Comparison of ENCODE assay signal across 33 mouse cellular contexts in genomic region chr8:107412552-107412951, GRCm38 (mm10).
"Had no signal": no experiment of that assay in that cellular context is flagged by ENCODE, and none has a peak within 500 bp of the region (broad histone marks: within the 10 kb centered on the region; RNA-seq: fewer than 3 reads in every experiment).

No protein-coding gene starts in this region.

- DNase-seq: heart, postnatal 10 days; heart, postnatal 14 days; heart, postnatal 36 days; heart, postnatal 4 days; kidney, adult 11 months; kidney, adult 18-20 months; kidney, adult 2 months; kidney, adult 8-10 months; kidney, adult 9 months; kidney, postnatal 10 days; kidney, postnatal 14 days; kidney, postnatal 25 days; kidney, postnatal 36 days; kidney, postnatal 4 days; layer of hippocampus, adult 9-11 months; layer of hippocampus, postnatal 36 days had no signal

- ATAC-seq: hindbrain, embryonic 16.5 days; hindbrain, postnatal 0 days; inflammation-experienced regulatory T-cells, adult 6 months; intestine, embryonic 15.5 days; intestine, embryonic 16.5 days had no signal

- H3K9ac ChIP-seq: heart, embryonic 12.5 days; heart, embryonic 13.5 days; heart, embryonic 15.5 days; hindbrain, embryonic 12.5 days; hindbrain, embryonic 13.5 days; hindbrain, embryonic 14.5 days; hindbrain, embryonic 15.5 days; intestine, embryonic 15.5 days; kidney, embryonic 15.5 days had no signal

- H3K4me1 ChIP-seq: heart, embryonic 12.5 days; heart, embryonic 13.5 days; heart, embryonic 15.5 days; hindbrain, embryonic 10.5 days; hindbrain, embryonic 12.5 days; hindbrain, embryonic 13.5 days; hindbrain, embryonic 15.5 days; intestine, embryonic 15.5 days; kidney, embryonic 15.5 days had no signal

- H3K9me3 ChIP-seq: heart, embryonic 12.5 days; heart, embryonic 13.5 days; heart, embryonic 15.5 days; hindbrain, embryonic 10.5 days; hindbrain, embryonic 12.5 days; hindbrain, embryonic 13.5 days; hindbrain, embryonic 15.5 days; intestine, embryonic 15.5 days; kidney, embryonic 15.5 days had no signal

- H3K27me3 ChIP-seq: heart, embryonic 12.5 days; heart, embryonic 13.5 days; heart, embryonic 15.5 days; hindbrain, embryonic 12.5 days; hindbrain, embryonic 13.5 days; hindbrain, embryonic 15.5 days; intestine, embryonic 15.5 days; kidney, embryonic 15.5 days had no signal

- H3K27ac ChIP-seq: heart, embryonic 13.5 days; heart, embryonic 15.5 days; hindbrain, embryonic 10.5 days; hindbrain, embryonic 12.5 days; hindbrain, embryonic 13.5 days; hindbrain, embryonic 14.5 days; hindbrain, embryonic 15.5 days; hindbrain, postnatal 0 days; intestine, embryonic 15.5 days; kidney, embryonic 15.5 days; kidney, postnatal 0 days; layer of hippocampus, adult 2 months; left cerebral cortex, adult 2 months had no signal

- H3K4me3 ChIP-seq: heart, embryonic 12.5 days; heart, embryonic 13.5 days; heart, embryonic 15.5 days; hindbrain, embryonic 10.5 days; hindbrain, embryonic 12.5 days; hindbrain, embryonic 13.5 days; hindbrain, embryonic 15.5 days; intestine, embryonic 15.5 days; kidney, embryonic 15.5 days; layer of hippocampus, adult 2 months; left cerebral cortex, adult 2 months had no signal
